Mouse (Mus musculus) hindbrain, embryonic 15.5 days (tissue): ENCODE results near the gene Hist1h2bh. TPM values are rescaled to one million over a fixed set of nuclear protein-coding genes. Genes with fewer than 3 reads are reported as not detected.
"Not testable (repeated sequence)": the region's sequence is repeated elsewhere in the genome, so short reads cannot be mapped to it uniquely, and the experiment has no call there.

Source experiments
- ATAC-seq: fragments of 200-750 bp; cut with Nextera tagmentation; 2 replicates; pipeline ENCODE4 v1.8.0; 2017; ENCODE audit warnings: low read depth, moderate number of reproducible peaks, moderate TSS enrichment; ENCODE audit not compliant: low FRiP score
- H3K27ac ChIP-seq: fragments of 300-500 bp; sonication (generic); replicated peaks from 2 replicates; pipeline ENCODE4 v1.5.1; 2015; ENCODE audit warnings: mild to moderate bottlenecking, inconsistent platforms
- H3K27me3 ChIP-seq: fragments of 300-500 bp; sonication (generic); 2 replicates; pipeline ENCODE4 v1.6.1; 2015; ENCODE audit warnings: control low read depth, inconsistent platforms
- H3K36me3 ChIP-seq: fragments of 300-500 bp; sonication (generic); 2 replicates; pipeline ENCODE4 v1.6.1; 2015; ENCODE audit warnings: control low read depth, inconsistent platforms
- H3K4me1 ChIP-seq: fragments of 300-500 bp; sonication (generic); replicated peaks from 2 replicates; pipeline ENCODE4 v1.6.1; 2015; ENCODE audit warnings: control low read depth, inconsistent platforms
- H3K4me2 ChIP-seq: fragments of 300-500 bp; sonication (generic); 2 replicates; pipeline ENCODE4 v1.6.1; 2015; ENCODE audit warnings: moderate library complexity, mild to moderate bottlenecking, inconsistent platforms
- H3K4me3 ChIP-seq: fragments of 300-500 bp; sonication (generic); 2 replicates; pipeline ENCODE4 v1.5.1; 2015; ENCODE audit warnings: mild to moderate bottlenecking, inconsistent platforms
- H3K9ac ChIP-seq: fragments of 300-500 bp; sonication (generic); 2 replicates; pipeline ENCODE4 v1.6.1; 2015; ENCODE audit warnings: inconsistent platforms
- H3K9me3 ChIP-seq: fragments of 300-500 bp; sonication (generic); 2 replicates; pipeline ENCODE4 v1.6.1; 2016; ENCODE audit warnings: control low read depth, inconsistent platforms
- WGBS: fragments of 180-500 bp; shearing (Covaris S2); methylation state at CpG from one replicate; pipeline ENCODE4 v1.1.7; 2015; 5-methylcytosine and 5-hydroxymethylcytosine counted together
- polyA plus RNA-seq: library from polyadenylated mRNA; unstranded; fragments of >200 nt; fragmentation: Nextera tagmentation; extraction: Ambion mirVana; gene quantifications from 2 replicates; pipeline ENCODE4 v1.2.1, GENCODE M21; 2015

Hist1h2bh gene
- polyA plus RNA-seq, 1 experiment from 2014 or later: 0.19 TPM

DNA sequence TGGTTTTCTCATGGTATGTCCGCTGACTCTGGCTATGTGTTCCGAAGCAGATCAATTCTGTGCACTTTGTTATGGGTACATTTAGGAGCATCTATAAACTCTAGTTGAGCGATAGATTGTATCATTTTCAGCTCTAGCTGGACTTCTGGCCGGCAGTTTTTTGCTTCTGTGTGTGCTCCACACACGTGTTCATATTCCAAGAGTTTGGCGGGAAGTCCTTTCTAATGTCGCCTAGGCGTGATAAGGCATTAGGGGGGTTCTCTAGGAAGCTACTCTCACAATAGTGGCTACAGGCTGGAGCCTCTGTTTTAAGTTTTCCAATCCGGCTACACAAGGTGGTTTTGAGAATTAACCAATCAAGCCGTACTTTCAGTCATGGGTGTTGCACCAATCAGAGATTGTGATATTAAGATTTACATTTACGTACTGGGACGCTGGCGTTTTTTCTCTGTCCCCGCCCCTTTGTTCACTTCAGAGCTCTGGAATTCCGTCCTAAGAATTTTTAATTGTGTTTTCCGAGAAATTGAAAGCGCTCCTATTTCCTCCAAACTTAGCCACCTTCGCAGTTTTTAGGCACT, 12.7 kb upstream of the Hist1h2bh start:
- Histone ChIP-seq H3K4me3 (peak overlapping the region; percentile 53), H3K4me1 (peaks cover 36% of the 10 kb centered on the region), H3K27me3 (no peaks in the 10 kb centered on the region), H3K4me2 (peak overlapping the region; percentile 100), H3K9me3 (no peaks in the 10 kb centered on the region), H3K27ac (peak overlapping the region; percentile 90), H3K36me3 (no peaks in the 10 kb centered on the region), H3K9ac (peak overlapping the region; percentile 63)
- WGBS: 0% methylated on average over 18 of the region's 18 CpGs
- ATAC-seq: peak; percentile 88

DNA sequence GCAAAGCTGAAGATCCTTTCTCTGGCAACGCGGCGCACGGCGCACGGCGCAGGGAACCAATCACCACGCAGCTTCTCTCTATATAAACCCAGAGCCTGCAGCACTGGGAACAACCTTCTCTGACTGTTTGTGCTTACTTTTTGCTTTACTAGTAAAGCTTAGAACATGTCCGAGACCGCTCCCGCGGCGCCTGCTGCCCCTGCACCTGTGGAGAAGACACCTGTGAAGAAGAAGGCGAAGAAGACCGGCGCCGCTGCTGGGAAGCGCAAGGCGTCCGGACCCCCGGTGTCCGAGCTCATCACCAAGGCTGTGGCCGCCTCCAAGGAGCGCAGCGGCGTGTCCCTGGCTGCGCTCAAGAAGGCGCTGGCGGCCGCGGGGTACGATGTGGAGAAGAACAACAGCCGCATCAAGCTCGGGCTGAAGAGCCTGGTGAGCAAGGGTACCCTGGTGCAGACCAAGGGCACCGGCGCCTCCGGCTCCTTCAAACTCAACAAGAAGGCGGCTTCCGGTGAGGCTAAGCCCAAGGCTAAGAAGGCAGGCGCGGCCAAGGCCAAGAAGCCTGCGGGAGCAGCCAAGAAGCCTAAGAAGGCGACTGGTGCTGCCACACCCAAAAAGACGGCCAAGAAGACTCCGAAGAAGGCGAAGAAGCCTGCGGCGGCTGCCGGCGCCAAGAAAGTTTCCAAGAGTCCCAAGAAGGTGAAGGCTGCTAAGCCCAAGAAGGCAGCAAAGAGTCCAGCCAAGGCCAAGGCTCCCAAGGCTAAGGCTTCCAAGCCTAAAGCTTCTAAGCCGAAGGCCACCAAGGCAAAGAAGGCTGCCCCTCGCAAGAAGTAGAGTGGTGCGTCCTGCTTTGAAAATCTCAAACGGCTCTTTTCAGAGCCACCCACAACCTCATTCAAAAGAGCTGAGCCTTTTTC, 12.0 kb upstream of the Hist1h2bh start:
- peak overlapping the region; percentile 100 for H3K4me2 ChIP-seq
- peak overlapping the region; percentile 63 for H3K9ac ChIP-seq
- H3K27me3 ChIP-seq: no peaks in the 10 kb centered on the region
- peaks cover 38% of the 10 kb centered on the region for H3K4me1 ChIP-seq
- H3K36me3 ChIP-seq: no peaks in the 10 kb centered on the region
- no peaks in the 10 kb centered on the region for H3K9me3 ChIP-seq
- H3K27ac ChIP-seq: peak overlapping the region; percentile 90
- under 1% methylated on average over 53 of the region's 54 CpGs for WGBS
- ATAC-seq: peak; percentile 79
- peak overlapping the region; percentile 53 for H3K4me3 ChIP-seq

DNA sequence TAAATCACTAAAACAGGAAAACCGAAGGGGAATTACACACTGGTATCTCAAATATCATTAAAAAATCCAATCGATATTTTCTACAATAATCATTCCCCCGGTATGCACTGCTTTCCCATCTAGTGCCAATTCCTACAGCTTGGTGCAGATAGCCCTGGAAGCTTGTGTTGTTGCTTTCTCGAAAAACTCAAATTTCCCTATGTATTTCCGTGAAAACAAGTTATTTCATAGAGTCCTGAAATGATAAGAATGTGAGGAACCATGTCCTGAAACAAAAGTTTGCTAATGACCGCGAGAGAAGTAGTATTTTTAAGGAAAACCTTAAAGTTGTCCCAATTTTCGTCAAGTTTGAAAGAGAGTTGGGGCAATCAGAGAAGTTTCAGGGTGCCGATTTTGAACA, 11.2 kb upstream of the Hist1h2bh start:
- ATAC-seq: no peak
- peak overlapping the region; percentile 53 for H3K4me3 ChIP-seq
- H3K4me2 ChIP-seq: peak overlapping the region; percentile 100
- H3K9me3 ChIP-seq: no peaks in the 10 kb centered on the region
- H3K4me1 ChIP-seq: peaks cover 38% of the 10 kb centered on the region
- WGBS: 21% methylated on average over 9 of the region's 9 CpGs
- no peaks in the 10 kb centered on the region for H3K36me3 ChIP-seq
- H3K27ac ChIP-seq: peak overlapping the region; percentile 90
- H3K27me3 ChIP-seq: no peaks in the 10 kb centered on the region
- peak overlapping the region; percentile 63 for H3K9ac ChIP-seq

DNA sequence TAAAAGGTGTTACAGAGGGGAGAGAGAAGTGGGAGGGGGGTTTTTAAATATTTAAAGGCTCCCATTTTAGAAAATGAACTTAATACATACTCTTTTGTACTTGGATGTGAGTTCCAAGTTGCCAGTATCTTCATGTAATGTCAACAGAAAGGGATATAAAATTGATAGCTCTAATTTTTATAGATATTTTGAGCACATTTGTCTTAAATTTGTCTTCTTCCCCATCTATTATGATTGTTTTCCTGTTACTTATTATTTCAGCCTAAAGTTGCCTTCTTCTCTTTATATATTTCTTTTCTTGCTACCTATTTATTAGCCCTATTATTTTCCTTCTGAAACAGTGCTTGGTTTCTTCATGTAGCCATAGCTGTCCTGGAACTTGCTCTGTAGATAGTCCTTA, 9.8 kb upstream of the Hist1h2bh start, which contains the start of gene Hist1h1d:
Gene Hist1h1d, plus strand, starts transcription at position 301 of the 400 bp plus-strand sequence.
- Histone ChIP-seq H3K27me3 (no peaks in the 10 kb centered on the region), H3K4me1 (peaks cover 38% of the 10 kb centered on the region), H3K4me2 (peak within 1 kb of the TSS; percentile 100), H3K36me3 (no peaks in the 10 kb centered on the region), H3K27ac (0 out of 2 replicates have a peak within 1 kb of the TSS, but pooled peaks have one; percentile 87), H3K9me3 (no peaks in the 10 kb centered on the region), H3K9ac (0 out of 2 replicates have a peak within 1 kb of the TSS, but pooled peaks have one; percentile 17), H3K4me3 (no peak within 1 kb of the TSS)
- no peak for ATAC-seq

DNA sequence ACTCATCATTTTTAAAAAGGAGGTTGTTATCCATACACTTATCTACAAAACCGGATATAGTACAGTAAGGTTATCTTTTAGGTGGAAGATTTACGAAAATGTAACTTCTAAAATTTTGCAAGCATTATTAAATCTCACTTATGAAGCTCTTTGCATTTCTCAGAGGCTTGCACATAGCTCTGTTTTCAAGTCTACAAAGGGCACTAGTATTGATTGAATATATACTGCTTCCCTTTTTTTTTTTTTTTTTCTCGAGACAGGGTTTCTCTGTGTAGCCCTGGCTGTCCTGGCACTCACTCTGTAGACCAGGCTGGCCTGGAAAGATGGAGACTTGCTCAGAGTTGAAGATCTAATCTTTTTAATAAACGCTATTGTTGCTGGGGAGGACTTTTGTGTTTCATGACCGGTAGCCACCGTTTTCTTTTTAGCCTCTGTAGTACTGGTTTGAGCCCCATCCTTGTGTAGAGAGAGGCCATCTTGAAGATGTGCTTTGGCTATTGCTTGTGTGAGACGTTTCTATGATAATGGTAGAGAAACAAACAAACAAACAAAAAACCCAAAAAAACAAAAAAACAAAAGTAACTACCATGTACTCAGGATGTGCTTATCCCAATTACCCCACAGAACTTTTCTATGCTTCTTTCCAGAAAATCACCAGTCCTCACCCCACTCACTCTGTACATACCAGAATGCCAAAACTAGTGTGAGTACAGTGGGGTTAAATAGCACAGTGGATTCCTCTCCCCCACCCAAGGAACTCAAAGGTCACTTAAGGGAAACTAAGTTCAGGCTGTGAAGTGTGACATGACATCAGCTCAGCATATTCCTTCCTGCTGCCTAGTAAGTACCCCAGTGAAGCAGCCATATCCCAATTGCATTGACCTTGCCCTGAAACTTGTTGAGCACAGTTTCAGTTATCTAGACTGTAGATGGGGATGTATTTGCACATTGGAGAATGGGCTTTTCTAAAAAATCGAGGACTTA, 9.0 kb upstream of the Hist1h2bh start:
- H3K4me2 ChIP-seq: peak overlapping the region; percentile 64
- H3K9ac ChIP-seq: 0 out of 2 replicates have a peak overlapping the region, but pooled peaks have one; percentile 17
- peak overlapping the region; percentile 46 for H3K4me3 ChIP-seq
- no peaks in the 10 kb centered on the region for H3K36me3 ChIP-seq
- H3K4me1 ChIP-seq: peaks cover 38% of the 10 kb centered on the region
- no peak for ATAC-seq
- WGBS: 52% methylated on average over 8 of the region's 8 CpGs
- no peaks in the 10 kb centered on the region for H3K27me3 ChIP-seq
- H3K9me3 ChIP-seq: no peaks in the 10 kb centered on the region
- H3K27ac ChIP-seq: peak overlapping the region; percentile 87

DNA sequence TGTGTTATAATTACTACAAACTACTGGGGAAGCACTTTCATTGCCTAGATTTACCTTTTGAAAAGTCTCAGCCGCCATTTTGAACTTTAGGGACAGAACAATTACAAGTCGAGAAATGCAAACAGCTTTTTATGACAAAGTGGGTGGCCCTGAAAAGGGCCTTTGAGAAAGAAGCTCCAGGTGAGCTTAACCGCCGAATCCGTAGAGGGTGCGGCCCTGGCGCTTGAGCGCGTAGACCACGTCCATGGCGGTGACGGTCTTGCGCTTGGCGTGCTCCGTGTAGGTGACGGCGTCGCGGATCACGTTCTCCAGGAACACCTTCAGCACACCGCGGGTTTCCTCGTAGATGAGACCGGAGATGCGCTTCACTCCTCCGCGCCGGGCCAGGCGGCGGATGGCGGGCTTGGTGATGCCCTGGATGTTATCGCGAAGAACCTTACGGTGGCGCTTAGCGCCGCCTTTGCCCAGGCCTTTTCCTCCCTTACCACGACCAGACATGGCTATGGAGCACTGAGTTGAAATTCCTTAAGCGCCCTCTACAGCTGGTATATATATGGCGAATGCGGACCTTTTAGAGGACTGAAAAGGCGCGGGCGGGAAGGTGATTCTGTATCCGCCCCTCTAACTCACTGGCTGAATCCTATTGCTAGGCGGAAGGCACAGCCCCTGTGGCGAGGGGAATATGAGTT, 8.1 kb upstream of the Hist1h2bh start, which contains the start of gene Hist1h4f:
Gene Hist1h4f, minus strand, starts transcription at position 503 of the 689 bp plus-strand sequence.
- H3K9me3 ChIP-seq: not testable (repeated sequence)
- ATAC-seq: peak; percentile 93
- under 1% methylated on average over 47 of the region's 47 CpGs for WGBS

DNA sequence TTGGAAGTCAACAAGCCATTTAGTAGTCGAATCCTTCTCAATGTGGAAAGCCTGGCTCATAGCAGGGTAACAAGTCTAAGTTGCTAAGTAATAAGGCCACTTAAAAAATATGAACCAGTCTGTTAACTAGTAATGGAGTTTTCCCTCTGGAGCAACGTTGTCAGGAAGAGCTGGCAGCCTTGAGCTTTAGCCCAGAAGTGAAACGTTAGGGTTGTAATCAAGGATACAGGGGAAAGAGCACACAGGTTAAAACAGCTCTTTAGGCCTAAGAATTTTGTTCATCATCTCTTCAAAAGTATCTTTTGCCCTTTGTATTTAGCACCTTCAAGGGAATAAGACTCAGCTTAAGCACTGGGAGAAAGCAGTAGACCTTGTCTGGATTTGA, 7.6 kb upstream of the Hist1h2bh start:
- WGBS: 8% methylated on average over 3 of the region's 3 CpGs
- Histone ChIP-seq H3K9ac (peak overlapping the region; percentile 54; the same call in 1 of the 2 replicates), H3K4me1 (peaks cover 29% of the 10 kb centered on the region), H3K27ac (peak overlapping the region; percentile 87), H3K9me3 (no peaks in the 10 kb centered on the region), H3K27me3 (no peaks in the 10 kb centered on the region), H3K4me3 (peak overlapping the region; percentile 46), H3K4me2 (peak overlapping the region; percentile 64), H3K36me3 (no peaks in the 10 kb centered on the region)
- ATAC-seq: no peak

More for the DNA sequence above, 8.1 kb upstream of the Hist1h2bh start, which contains the start of gene Hist1h4f:
- peak within 1 kb of the TSS; percentile 64 for H3K4me2 ChIP-seq
- H3K4me1 ChIP-seq: peaks cover 32% of the 10 kb centered on the region
- H3K9ac ChIP-seq: peak within 1 kb of the TSS; percentile 54
- not testable (repeated sequence) for H3K36me3 ChIP-seq, H3K27me3 ChIP-seq
- peak within 1 kb of the TSS; percentile 46 for H3K4me3 ChIP-seq
- peak within 1 kb of the TSS; percentile 87 for H3K27ac ChIP-seq

DNA sequence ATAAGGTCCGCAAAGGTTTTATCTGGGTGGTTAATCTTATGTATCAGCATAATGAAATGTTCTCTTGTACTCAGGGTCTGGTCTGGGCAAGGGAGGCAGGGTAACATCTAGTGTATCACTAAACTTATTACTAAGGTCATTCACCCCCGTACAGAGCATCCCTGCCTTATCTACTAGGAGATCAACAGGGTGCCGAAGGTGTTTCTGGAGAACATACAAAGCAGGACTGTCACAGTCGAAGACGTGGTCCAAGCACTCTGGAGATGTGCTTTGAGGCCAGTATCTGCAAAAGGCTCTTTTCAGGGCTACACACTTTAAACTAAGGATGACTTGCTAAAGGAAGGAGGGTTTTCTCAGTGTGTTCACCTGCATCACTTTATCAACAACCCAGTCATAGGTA, 3.5 kb upstream of the Hist1h2bh start:
- Histone ChIP-seq H3K9ac (no peak overlapping the region), H3K27ac (no peak overlapping the region), H3K36me3 (no peaks in the 10 kb centered on the region), H3K27me3 (no peaks in the 10 kb centered on the region), H3K4me1 (peaks cover 15% of the 10 kb centered on the region), H3K4me2 (no peak overlapping the region), H3K9me3 (no peaks in the 10 kb centered on the region), H3K4me3 (no peak overlapping the region)
- no peak for ATAC-seq
- 87% methylated on average over 5 of the region's 5 CpGs for WGBS

DNA sequence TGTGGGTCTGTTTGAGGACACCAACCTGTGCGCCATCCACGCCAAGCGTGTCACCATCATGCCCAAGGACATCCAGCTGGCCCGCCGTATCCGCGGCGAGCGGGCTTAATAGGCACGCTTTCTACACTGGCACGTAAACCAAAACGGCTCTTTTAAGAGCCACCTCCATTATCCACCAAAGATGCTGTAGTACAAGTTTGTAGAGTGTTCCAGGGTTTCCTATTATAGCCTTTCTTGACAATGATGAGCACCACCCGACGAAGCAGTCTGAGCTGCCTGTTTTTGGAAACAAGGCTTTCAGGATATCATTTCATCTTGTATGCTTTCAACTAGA, 1.6 kb upstream of the Hist1h2bh start:
- H3K36me3 ChIP-seq: not testable (repeated sequence)

DNA sequence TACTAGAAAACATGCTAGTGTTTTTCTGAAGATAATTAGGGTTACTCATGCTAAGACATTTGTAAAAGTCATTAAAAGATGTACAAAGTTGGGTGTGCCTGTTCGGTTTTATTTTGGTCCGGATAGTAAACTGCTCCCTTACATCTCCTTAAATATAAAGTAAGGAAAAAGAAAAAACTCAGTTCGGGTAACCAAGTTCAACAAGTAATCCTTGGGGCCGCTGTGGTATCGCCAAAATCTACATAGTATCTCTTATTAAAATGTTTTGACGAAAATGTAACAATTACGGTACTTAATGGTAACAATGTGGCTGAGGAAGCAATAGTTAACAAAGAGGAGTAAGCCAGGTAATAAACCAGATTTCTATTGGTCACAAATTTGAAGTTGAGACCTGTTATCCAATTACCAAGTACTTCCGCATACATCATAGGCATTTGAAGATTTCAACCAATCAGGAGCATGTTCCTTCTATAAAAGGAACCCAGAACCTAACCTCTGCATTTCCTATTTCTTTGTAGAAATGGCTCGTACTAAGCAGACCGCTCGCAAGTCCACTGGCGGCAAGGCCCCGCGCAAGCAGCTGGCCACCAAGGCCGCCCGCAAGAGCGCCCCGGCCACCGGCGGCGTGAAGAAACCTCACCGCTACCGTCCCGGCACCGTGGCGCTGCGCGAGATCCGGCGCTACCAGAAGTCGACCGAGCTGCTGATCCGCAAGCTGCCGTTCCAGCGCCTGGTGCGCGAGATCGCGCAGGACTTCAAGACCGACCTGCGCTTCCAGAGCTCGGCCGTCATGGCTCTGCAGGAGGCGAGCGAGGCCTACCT, 984 bp upstream of the Hist1h2bh start, which contains the start of gene Hist1h3f:
Gene Hist1h3f, plus strand, starts transcription at position 88 of the 822 bp plus-strand sequence.
- under 1% methylated on average over 34 of the region's 45 CpGs for WGBS
- Histone ChIP-seq H3K27me3 (no peaks in the 10 kb centered on the region), H3K36me3 (no peaks in the 10 kb centered on the region), H3K27ac (peak within 1 kb of the TSS; percentile 90), H3K9me3 (no peaks in the 10 kb centered on the region), H3K4me3 (peak within 1 kb of the TSS; percentile 55), H3K4me1 (peaks cover 8% of the 10 kb centered on the region), H3K4me2 (peak within 1 kb of the TSS; percentile 87), H3K9ac (peak within 1 kb of the TSS; percentile 61)
- peak; percentile 96 for ATAC-seq

More for the DNA sequence above, 1.6 kb upstream of the Hist1h2bh start:
- not testable (repeated sequence) for H3K27me3 ChIP-seq, H3K9me3 ChIP-seq, ATAC-seq, H3K4me1 ChIP-seq
- WGBS: 0% methylated on average over 11 of the region's 14 CpGs
- Histone ChIP-seq H3K4me3 (peak overlapping the region; percentile 55), H3K9ac (peak overlapping the region; percentile 61; the same call in 1 of the 2 replicates), H3K4me2 (peak overlapping the region; percentile 87), H3K27ac (peak overlapping the region; percentile 90; the same call in 1 of the 2 replicates)
